Mouse (Mus musculus): ENCODE data around the gene Kit.
A peak's percentile ranks its signal among the peaks of the same experiment; 100 is the strongest.

The Kit gene

GRCm38 (mm10) chr5:75574852-75575566 lies at the start of gene Kit:
Gene Kit (plus strand): TSS chr5:75574916.
- peak; percentile 92 for DNase-seq (ENCODE audit: extremely low spot score)

- no peak for DNase-seq (ENCODE audit: extremely low spot score)
Observed at GRCm38 (mm10) chr5:75536156-75536555, 38.6 kb upstream of the Kit start.

GRCm38 (mm10) chr5:75537717-75538116 lies 37.0 kb upstream of the Kit start:
- no peak for DNase-seq (ENCODE audit: extremely low spot score)

DNA sequence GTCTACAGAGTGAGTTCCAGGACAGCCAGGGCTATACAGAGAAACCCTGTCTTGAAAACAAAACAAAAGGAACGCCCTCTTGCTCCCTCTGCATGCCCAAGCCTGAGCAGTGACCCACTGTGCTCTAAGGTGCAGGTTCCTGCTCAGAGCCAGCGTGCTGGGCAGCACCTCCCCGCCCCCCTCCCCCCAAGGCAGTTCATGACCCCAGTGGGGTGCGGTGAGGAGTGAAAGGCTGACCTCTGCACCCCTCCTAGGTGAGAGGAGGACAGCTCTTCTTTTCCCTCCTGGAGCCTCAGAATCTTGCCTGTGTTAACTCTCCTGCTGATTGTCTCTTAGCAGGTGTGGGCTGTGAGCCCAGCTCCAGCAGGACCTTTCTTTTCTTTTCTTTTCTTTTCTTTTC lies 36.3 kb upstream of the Kit start:
- DNase-seq (ENCODE audit: extremely low spot score), result no peak

- DNase-seq (ENCODE audit: extremely low spot score), result no peak
Observed at GRCm38 (mm10) chr5:75539098-75539497, 35.6 kb upstream of the Kit start.

DNA sequence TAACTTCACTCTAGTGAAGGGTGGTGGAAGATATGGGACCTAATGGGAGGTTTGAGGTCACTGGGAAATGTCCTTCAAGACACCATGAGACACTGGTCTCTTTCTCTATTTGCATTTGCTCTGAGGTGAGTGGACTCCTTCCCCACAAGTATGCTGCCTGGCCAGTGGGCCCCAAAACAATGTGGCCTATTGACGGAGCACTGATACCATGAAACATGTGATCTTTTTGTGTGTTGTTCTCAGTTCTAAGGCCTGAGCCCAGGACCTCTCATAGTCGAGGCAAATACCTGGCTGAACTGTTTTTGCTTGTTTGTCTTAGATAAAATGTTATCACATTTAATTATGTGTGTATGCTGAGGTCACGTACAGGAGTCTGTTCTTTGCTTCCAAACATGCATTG lies 31.0 kb upstream of the Kit start:
- DNase-seq (ENCODE audit: extremely low spot score), result no peak

- DNase-seq (ENCODE audit: extremely low spot score), result no peak
Observed at GRCm38 (mm10) chr5:75544472-75545264, 30.0 kb upstream of the Kit start.

DNA sequence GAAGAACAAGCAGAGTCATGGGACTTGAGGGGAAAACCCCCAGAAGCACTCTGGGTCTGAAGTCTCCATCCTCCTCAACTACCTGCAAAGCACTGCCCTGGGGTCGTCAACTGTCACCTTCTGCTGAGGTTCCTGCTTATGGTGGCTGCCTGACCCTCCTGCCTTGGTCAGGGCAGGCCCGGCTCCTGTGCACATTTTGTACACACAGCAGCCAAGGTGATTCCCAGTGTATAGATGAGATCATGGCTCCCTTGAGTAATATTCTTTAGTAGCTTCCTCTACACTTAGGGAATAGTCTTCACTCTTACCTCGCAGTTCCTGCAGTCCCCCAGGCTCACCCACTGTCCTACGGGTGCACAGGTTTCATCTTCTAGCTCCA lies 29.5 kb upstream of the Kit start:
- DNase-seq (ENCODE audit: extremely low spot score), result no peak

GRCm38 (mm10) chr5:75553021-75553420 lies 21.7 kb upstream of the Kit start:
- no peak for DNase-seq (ENCODE audit: extremely low spot score)

DNA sequence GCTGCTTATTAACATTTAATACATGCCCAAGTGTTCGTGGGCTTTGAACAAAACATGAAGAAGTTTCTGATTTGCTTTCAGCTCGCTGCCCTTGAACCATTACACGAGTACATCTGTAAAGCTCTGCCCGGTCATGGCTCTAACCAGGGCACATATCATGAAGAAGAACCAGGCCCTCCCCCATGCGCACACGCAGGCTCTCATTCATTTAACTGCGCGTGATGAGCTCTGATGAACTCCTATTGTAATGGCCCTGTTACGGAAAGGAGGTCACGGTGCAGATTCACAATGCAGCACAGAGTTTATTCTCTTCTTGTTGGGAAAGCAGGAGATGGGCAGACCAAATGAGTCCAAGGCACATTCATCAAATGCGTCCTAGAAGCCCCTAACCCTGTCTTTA lies 17.1 kb upstream of the Kit start:
- no peak for DNase-seq (ENCODE audit: extremely low spot score)

DNA sequence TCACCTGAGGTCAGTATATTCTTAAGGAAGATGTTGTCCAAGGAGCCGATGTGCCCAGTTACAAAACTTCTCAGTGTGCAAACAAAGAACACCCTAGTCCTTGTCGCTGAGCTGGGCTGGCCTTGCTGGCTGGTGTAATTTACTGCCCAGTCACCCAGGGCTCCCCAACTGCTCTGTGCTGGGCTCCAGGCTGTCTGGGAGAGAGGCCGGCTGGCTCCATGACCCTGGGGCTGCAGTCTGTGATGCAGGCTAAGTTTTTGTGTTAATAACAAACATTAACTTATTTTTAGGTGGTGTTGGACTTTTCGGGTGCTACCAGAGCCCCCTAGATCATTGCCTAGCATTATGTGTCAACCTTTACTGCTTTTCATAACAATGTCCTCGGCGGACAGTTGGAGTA lies 15.4 kb upstream of the Kit start:
- DNase-seq (ENCODE audit: extremely low spot score), result no peak

GRCm38 (mm10) chr5:75561231-75561630 lies 13.5 kb upstream of the Kit start:
- no peak for DNase-seq (ENCODE audit: extremely low spot score)

- DNase-seq (ENCODE audit: extremely low spot score), result no peak
Observed at GRCm38 (mm10) chr5:75574151-75574851, 415 bp upstream of the Kit start.

GRCm38 (mm10) chr5:75575567-75576515 lies 1.1 kb downstream of the Kit start:
- peak; percentile 82 for DNase-seq (ENCODE audit: extremely low spot score)

- DNase-seq (ENCODE audit: extremely low spot score), result no peak
Observed at GRCm38 (mm10) chr5:75576741-75577140, 2.0 kb downstream of the Kit start.

GRCm38 (mm10) chr5:75578141-75578540 lies 3.4 kb downstream of the Kit start:
- no peak for DNase-seq (ENCODE audit: extremely low spot score)

GRCm38 (mm10) chr5:75579244-75579643 lies 4.5 kb downstream of the Kit start:
- no peak for DNase-seq (ENCODE audit: extremely low spot score)

GRCm38 (mm10) chr5:75579646-75580268 lies 5.0 kb downstream of the Kit start:
- DNase-seq (ENCODE audit: extremely low spot score), result no peak

- DNase-seq (ENCODE audit: extremely low spot score), result no peak
Observed at GRCm38 (mm10) chr5:75581926-75582325, 7.2 kb downstream of the Kit start.

GRCm38 (mm10) chr5:75587781-75588180 lies 13.1 kb downstream of the Kit start:
- no peak for DNase-seq (ENCODE audit: extremely low spot score)

Measured in embryo, embryonic 9.5 days (tissue).